Mouse (Mus musculus) lung, embryonic 15.5 days (tissue): ENCODE results near the gene Npas3. TPM values are rescaled to one million over a fixed set of nuclear protein-coding genes. Genes with fewer than 3 reads are reported as not detected.

Experiments used
- ATAC-seq: fragments of 200-750 bp; cut with Nextera tagmentation; 2 replicates; pipeline ENCODE4 v1.8.0; 2017; ENCODE audit warnings: moderate number of reproducible peaks, borderline replicate concordance; ENCODE audit not compliant: low FRiP score, low TSS enrichment; ENCODE audit errors: extremely low read depth
- H3K27ac ChIP-seq: fragments of 300-500 bp; sonication (generic); 2 replicates; pipeline ENCODE4 v1.5.1; 2015; ENCODE audit warnings: moderate library complexity, mild to moderate bottlenecking, inconsistent platforms
- H3K27me3 ChIP-seq: fragments of 300-500 bp; sonication (generic); 2 replicates; pipeline ENCODE4 v1.6.1; 2015; ENCODE audit warnings: inconsistent platforms
- H3K36me3 ChIP-seq: fragments of 300-500 bp; sonication (generic); 2 replicates; pipeline ENCODE4 v1.6.1; 2015; ENCODE audit warnings: inconsistent platforms
- H3K4me1 ChIP-seq: fragments of 300-500 bp; sonication (generic); 2 replicates; pipeline ENCODE4 v1.6.1; 2015; ENCODE audit warnings: inconsistent platforms
- H3K4me2 ChIP-seq: fragments of 300-500 bp; sonication (generic); 2 replicates; pipeline ENCODE4 v1.6.1; 2015; ENCODE audit warnings: inconsistent platforms, mild to moderate bottlenecking, moderate library complexity
- H3K4me3 ChIP-seq: fragments of 300-500 bp; sonication (generic); 2 replicates; pipeline ENCODE4 v1.5.1; 2015; ENCODE audit warnings: mild to moderate bottlenecking, inconsistent platforms
- H3K9ac ChIP-seq: fragments of 300-500 bp; sonication (generic); 2 replicates; pipeline ENCODE4 v1.6.1; 2015; ENCODE audit warnings: inconsistent platforms
- H3K9me3 ChIP-seq: fragments of 300-500 bp; sonication (generic); 2 replicates; pipeline ENCODE4 v1.6.1; 2016; ENCODE audit warnings: inconsistent platforms
- WGBS: fragments of 180-500 bp; shearing (Covaris S2); methylation state at CpG from one replicate; pipeline ENCODE4 v1.1.7; 2015; 5-methylcytosine and 5-hydroxymethylcytosine counted together
- polyA plus RNA-seq: library from polyadenylated mRNA; unstranded; fragments of >200 nt; fragmentation: Nextera tagmentation; extraction: Ambion mirVana; gene quantifications from 2 replicates; pipeline ENCODE4 v1.2.1, GENCODE M21; 2015

Npas3 gene
- polyA plus RNA-seq, 1 experiment from 2014 or later: 0.59 TPM

DNA sequence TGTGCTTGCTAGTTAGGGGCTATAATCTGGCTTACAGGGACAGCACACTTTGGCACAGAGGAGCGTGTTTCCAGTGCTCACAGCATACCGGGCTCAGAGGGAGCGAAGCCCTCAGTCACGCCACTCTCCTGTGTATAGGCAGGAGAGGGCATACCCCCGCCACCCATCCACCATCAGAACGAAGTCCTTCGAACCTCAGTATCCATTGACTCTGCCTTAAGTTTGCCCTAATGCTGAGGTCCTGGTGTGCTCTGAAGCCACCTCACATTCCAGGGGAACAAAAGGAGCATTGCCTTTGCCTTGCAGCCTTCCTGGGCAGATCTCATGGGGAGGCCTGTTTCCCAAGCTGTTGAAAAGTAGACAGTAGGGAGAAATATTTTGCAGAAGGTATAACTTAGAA is 673.7 kb downstream of the Npas3 start:
- Histone ChIP-seq H3K9ac (no peak overlapping the region), H3K4me2 (no peak overlapping the region), H3K4me3 (no peak overlapping the region), H3K27me3 (no peaks in the 10 kb centered on the region), H3K9me3 (no peaks in the 10 kb centered on the region), H3K4me1 (no peaks in the 10 kb centered on the region), H3K27ac (no peak overlapping the region), H3K36me3 (no peaks in the 10 kb centered on the region)
- WGBS: 90% methylated on average over 7 of the region's 7 CpGs
- ATAC-seq: no peak

DNA sequence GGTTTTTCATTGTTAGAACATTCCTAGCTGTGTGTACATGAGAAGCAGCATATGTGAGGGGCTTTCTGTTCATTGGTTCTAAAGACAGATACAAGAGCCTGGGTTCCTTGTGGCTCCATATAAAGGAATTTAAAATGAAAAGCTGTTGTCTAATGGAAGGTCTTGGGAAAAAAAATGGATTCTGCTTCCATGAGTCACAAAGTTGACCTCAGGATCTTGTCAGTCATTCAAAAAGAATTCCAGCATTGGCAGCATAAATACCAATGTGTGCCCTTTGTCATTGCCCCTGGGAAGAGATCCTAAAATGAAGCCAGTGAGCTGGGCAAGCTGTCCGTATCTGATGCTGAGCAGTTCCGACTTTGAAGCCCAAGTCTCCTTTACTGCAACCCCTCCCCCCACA is 700.3 kb downstream of the Npas3 start:
- H3K4me2 ChIP-seq: no peak overlapping the region
- no peak overlapping the region for H3K9ac ChIP-seq
- no peaks in the 10 kb centered on the region for H3K9me3 ChIP-seq
- H3K27ac ChIP-seq: no peak overlapping the region
- H3K4me1 ChIP-seq: no peaks in the 10 kb centered on the region
- no peak overlapping the region for H3K4me3 ChIP-seq
- H3K36me3 ChIP-seq: no peaks in the 10 kb centered on the region
- 82% methylated on average over 2 of the region's 2 CpGs for WGBS
- H3K27me3 ChIP-seq: no peaks in the 10 kb centered on the region
- no peak for ATAC-seq

DNA sequence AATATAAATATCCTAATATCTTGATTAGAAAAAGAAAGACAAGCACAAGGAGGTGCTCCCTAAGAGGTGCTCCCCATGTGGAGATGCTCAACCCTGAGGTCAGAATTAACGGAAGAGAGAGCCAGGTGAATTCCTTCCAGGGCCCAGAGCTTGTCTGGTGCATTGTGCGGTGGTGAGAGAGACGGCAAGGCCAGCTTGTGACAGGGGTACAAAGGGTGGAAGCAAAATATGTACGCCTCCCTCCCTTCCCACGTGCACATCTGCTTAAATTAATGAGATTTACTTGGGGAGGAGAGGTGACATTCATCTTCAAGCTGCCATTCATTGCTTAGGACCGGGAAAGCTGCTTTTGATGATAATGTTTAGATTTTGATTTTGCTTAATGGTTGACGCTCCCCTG is 713.5 kb downstream of the Npas3 start:
- H3K27ac ChIP-seq: no peak overlapping the region
- no peak overlapping the region for H3K4me3 ChIP-seq
- no peak overlapping the region for H3K4me2 ChIP-seq
- no peaks in the 10 kb centered on the region for H3K4me1 ChIP-seq
- H3K36me3 ChIP-seq: no peaks in the 10 kb centered on the region
- H3K27me3 ChIP-seq: no peaks in the 10 kb centered on the region
- H3K9me3 ChIP-seq: no peaks in the 10 kb centered on the region
- no peak overlapping the region for H3K9ac ChIP-seq
- ATAC-seq: no peak
- 37% methylated on average over 7 of the region's 7 CpGs for WGBS

DNA sequence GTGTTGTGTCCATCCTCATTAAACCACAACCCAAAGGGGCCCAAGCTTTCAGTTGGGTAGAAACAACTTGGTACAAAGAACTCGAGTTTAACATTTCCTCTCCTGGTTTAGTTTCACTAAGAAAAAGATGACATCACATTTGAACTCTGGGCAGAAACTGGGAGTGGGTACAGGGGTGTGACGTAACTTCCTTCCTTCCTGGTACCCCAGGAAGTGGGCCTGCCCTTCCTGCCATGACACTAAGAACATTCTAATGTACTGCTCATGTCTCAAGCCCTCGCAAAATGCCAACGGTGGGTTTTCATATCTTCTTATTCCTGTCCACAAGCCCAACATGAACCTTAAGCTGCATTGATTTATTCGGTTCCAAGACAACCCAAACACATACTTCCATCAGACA is 715.1 kb downstream of the Npas3 start:
- H3K4me1 ChIP-seq: no peaks in the 10 kb centered on the region
- 76% methylated on average over 5 of the region's 5 CpGs for WGBS
- H3K4me2 ChIP-seq: no peak overlapping the region
- H3K36me3 ChIP-seq: no peaks in the 10 kb centered on the region
- no peaks in the 10 kb centered on the region for H3K9me3 ChIP-seq
- no peak overlapping the region for H3K4me3 ChIP-seq
- no peak for ATAC-seq
- no peak overlapping the region for H3K9ac ChIP-seq
- no peaks in the 10 kb centered on the region for H3K27me3 ChIP-seq
- no peak overlapping the region for H3K27ac ChIP-seq

DNA sequence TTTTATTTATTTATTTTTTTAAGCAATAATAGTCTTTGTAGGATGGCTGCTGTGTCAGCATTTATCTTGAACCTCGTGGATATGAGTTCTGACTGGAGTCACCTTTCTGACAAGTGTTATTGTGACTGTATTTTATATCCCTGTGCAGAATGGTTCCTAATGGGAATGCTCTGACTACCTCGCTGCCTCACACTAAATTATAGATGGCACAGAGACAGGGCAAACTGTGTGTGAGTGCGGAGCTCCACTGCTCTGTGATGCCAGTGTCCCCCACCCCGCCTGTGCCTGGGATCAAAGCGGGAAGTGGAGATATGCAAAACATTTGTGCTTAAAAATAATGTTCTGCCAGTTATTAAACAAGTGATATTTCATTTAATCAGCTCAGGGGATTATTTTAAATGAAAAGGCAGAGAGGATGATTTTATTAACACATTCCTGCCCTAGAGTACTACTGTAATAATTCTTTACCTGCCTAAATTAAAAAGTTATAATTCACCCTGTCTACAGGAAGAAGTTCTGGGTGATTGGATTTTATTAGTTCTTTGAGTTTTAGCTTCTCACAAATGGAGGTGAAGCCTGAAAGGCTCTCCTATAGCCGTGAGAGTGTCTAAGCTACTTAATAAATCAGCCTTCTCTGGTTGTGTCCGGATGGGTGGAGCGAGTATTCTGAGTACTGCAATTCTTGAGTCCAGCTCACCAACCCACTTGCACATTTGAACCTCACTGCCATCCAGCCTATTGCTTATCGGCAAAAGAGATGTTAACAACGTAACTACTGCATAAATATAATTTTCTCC is 721.1 kb downstream of the Npas3 start:
- no peaks in the 10 kb centered on the region for H3K4me1 ChIP-seq
- H3K27me3 ChIP-seq: no peaks in the 10 kb centered on the region
- 66% methylated on average over 10 of the region's 10 CpGs for WGBS
- no peak overlapping the region for H3K9ac ChIP-seq
- no peaks in the 10 kb centered on the region for H3K36me3 ChIP-seq
- H3K4me2 ChIP-seq: no peak overlapping the region
- no peak overlapping the region for H3K27ac ChIP-seq
- ATAC-seq: no peak
- no peaks in the 10 kb centered on the region for H3K9me3 ChIP-seq
- no peak overlapping the region for H3K4me3 ChIP-seq

DNA sequence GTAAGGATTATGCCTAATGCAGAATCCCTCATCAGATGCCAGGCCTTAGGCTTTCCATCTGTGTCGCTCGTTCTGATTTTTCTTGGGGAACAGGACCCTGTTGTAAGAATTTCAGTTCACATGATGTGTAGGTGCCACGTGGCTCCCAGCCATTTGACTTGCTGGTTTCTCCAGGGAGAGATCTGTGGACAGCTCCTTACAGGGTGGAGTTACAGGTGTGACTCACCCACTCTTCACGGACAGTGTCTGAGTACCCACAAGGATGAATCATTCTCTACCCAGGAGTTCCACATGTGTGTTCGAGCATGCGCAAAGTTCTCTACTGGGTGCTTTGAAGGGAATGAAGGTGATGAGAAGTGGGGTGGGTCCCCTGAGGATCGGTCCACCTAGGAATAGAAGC is 722.2 kb downstream of the Npas3 start:
- Histone ChIP-seq H3K9ac (no peak overlapping the region), H3K27me3 (no peaks in the 10 kb centered on the region), H3K4me3 (no peak overlapping the region), H3K36me3 (no peaks in the 10 kb centered on the region), H3K27ac (no peak overlapping the region), H3K4me1 (no peaks in the 10 kb centered on the region), H3K9me3 (no peaks in the 10 kb centered on the region), H3K4me2 (no peak overlapping the region)
- ATAC-seq: no peak
- WGBS: 85% methylated on average over 7 of the region's 7 CpGs

DNA sequence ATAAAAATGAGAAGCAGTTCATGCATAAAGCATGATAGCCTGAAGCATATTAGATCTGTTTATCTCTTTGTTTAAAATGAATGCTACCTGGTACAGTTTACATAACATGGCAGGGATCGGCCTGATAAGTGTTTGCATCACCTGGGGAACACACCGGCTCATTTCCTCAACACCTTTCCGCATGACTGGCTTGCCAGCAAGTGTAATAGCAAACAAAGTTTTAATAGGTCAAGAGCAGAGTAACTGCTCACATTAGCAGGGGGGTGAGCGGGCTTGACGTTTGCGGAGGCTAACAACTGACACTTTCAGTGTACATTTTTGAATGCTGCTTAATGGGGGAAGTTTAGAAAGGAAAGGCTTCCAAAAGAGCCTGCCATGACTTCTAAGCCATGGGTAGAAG is 724.9 kb downstream of the Npas3 start:
- Histone ChIP-seq H3K36me3 (no peaks in the 10 kb centered on the region), H3K4me3 (no peak overlapping the region), H3K4me2 (no peak overlapping the region), H3K9me3 (no peaks in the 10 kb centered on the region), H3K27me3 (no peaks in the 10 kb centered on the region), H3K27ac (no peak overlapping the region), H3K9ac (no peak overlapping the region), H3K4me1 (no peaks in the 10 kb centered on the region)
- no peak; the same call in 1 of the 2 replicates for ATAC-seq
- WGBS: 43% methylated on average over 6 of the region's 6 CpGs

DNA sequence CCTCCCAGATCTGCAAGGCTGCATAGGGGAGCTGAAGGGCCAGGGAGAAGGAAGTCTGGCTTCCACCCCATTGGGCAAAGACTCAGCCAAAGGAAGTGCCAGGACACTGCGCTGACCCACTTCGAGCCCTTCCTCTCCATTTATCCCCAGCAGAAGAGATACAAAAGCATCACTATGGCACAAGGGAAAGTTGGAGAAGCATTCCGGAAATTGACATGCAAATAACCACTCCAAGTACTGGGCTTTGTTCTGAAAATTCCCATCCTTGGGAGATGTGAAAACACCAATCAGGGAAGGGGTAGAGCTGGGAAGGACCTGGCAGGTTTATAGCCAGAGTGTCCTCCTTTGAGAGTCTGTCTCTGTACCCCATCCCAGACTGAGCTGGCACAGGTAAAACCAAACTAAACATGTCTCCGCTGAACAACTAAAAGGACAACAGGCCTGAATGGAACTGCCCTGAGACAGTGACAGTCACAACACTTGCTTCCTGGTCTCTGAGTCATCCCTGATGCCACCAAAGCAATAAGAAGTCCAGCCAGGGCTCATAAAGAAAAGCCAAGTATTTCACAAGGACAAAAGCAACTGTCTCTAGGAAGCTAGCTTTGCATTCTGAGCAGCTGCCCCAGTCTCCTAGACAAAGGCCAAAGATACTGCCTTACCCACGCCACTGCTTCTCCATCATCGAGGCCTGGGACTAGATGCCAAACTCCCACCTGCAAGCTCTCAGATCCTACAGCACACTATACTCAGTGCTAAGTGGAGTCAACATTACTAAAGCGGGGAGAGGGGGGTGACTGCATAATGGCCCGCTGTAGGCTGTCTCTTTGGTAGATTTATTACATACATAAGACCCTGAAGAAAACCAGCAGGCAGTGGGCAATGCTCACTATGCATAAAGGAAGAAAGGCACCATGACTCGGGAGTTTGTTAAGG is 733.4 kb downstream of the Npas3 start:
- no peaks in the 10 kb centered on the region for H3K27me3 ChIP-seq
- no peaks in the 10 kb centered on the region for H3K36me3 ChIP-seq
- H3K9ac ChIP-seq: no peak overlapping the region
- 81% methylated on average over 9 of the region's 9 CpGs for WGBS
- H3K4me2 ChIP-seq: no peak overlapping the region
- H3K4me1 ChIP-seq: no peaks in the 10 kb centered on the region
- no peaks in the 10 kb centered on the region for H3K9me3 ChIP-seq
- no peak for ATAC-seq
- no peak overlapping the region for H3K27ac ChIP-seq
- H3K4me3 ChIP-seq: no peak overlapping the region

DNA sequence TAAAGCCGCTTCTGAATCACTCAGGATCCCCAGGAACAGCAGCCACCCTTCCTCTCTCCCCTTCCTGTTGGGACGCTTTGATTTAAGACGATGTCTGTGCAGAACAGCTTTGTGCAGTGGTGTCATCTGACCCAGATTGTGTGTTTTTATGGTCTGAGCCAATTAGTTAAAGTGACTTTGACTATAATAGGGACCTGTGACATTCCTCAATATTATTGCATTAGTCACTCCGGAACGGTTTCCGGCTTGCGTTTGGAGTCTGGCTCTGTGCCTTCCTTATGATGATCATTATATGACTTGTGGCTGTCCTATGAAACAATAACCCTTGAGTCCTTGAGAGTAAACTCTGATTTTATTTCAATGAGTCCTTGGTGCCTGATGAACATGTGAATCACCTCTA is 735.5 kb downstream of the Npas3 start:
- Histone ChIP-seq H3K27ac (no peak overlapping the region), H3K4me3 (no peak overlapping the region), H3K4me1 (no peaks in the 10 kb centered on the region), H3K36me3 (no peaks in the 10 kb centered on the region), H3K27me3 (no peaks in the 10 kb centered on the region), H3K4me2 (no peak overlapping the region), H3K9me3 (no peaks in the 10 kb centered on the region), H3K9ac (no peak overlapping the region)
- no peak for ATAC-seq
- 63% methylated on average over 7 of the region's 7 CpGs for WGBS

DNA sequence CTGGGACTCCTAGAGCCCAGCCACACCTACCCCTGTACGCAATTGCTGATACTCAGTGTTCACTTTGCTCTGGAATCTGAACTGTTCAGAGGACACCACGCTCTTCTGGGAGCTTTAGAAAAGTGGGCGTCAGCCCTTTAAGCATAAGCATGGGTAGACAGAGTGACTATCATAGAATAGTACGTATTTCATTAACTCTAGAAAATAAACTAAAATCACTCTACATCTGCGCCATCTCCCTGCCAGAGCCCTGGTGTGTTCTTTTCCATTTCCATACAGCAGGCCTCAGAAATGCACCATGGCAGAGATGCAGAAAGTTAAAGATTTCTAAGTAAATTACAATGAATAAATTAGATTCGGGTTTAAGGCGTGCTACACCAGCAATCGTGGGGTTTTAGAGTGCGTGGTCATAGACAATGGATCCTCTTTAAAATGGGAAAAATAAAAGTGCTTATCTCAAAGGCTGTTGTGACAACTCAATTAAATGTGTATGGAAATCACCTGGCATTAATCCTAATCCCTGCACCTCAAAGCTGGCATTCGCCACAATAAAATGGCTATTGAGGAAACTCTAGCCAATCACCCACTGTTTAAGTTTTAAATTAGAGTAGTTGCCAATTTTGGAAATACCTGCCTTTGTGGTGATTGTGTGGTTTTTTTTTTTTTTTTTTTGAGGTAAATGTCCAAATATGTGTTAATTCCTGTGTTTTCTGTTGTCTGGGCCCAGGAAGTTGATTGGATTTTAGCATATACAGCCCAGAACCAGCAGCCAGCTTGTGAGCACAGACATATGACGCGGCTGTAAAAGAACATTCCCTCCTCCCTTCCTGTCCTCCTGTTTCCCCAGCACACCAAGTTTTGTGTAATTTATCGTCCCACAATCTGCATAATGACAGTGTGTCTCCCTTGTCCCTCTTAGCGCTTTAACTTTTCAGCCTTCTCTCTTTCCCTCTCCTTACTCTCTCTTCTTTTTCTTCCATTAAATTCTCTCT is 737.7 kb downstream of the Npas3 start:
- WGBS: 85% methylated on average over 14 of the region's 14 CpGs
- no peaks in the 10 kb centered on the region for H3K9me3 ChIP-seq

DNA sequence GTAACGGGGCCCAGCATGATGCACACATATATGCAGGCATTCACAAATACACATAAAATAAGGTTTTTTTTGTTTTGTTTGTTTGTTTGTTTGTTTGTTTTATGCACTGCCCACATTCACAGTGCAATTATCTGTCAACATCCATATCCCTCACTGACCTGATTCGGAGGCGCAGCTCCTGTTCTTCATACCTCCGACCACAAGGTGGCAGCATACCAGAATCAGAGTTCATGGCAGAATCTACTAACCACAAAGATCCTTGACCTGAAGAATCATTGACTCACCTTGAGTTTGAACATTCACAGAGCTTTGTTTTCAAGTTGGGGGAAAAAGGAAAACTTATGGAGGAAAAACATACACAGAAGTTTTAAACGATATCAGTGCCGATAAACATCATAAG is 743.9 kb downstream of the Npas3 start:
- no peaks in the 10 kb centered on the region for H3K4me1 ChIP-seq
- 92% methylated on average over 6 of the region's 6 CpGs for WGBS
- no peak overlapping the region for H3K4me3 ChIP-seq
- no peaks in the 10 kb centered on the region for H3K9me3 ChIP-seq
- no peak overlapping the region for H3K4me2 ChIP-seq
- H3K36me3 ChIP-seq: no peaks in the 10 kb centered on the region
- no peak for ATAC-seq
- H3K27me3 ChIP-seq: peaks cover 7% of the 10 kb centered on the region; the same call in 1 of the 2 replicates
- no peak overlapping the region for H3K27ac ChIP-seq
- H3K9ac ChIP-seq: no peak overlapping the region

More for the DNA sequence above, 737.7 kb downstream of the Npas3 start:
- H3K9ac ChIP-seq: no peak overlapping the region
- no peak for ATAC-seq
- H3K27me3 ChIP-seq: no peaks in the 10 kb centered on the region
- H3K36me3 ChIP-seq: no peaks in the 10 kb centered on the region
- H3K27ac ChIP-seq: no peak overlapping the region
- H3K4me2 ChIP-seq: no peak overlapping the region
- no peaks in the 10 kb centered on the region for H3K4me1 ChIP-seq
- no peak overlapping the region for H3K4me3 ChIP-seq
